Mouse (Mus musculus) cortical plate, adult 2 months (tissue): ENCODE results near the gene Hrh1.

Experiments used
- CTCF ChIP-seq: fragments of 200-500 bp; IDR thresholded peaks from 2 replicates; pipeline ENCODE4 v1.5.1; 2011; ENCODE audit warnings: mild to moderate bottlenecking, control low read depth, low read length; ENCODE audit not compliant: insufficient read depth; ENCODE audit errors: extremely low read depth
- POLR2A ChIP-seq: fragments of 200-500 bp; IDR thresholded peaks from 2 replicates; pipeline ENCODE4 v1.6.1; 2011; ENCODE audit warnings: mild to moderate bottlenecking, low read length, control low read depth; ENCODE audit not compliant: insufficient read depth; ENCODE audit errors: extremely low read depth

GRCm38 (mm10) chr6:114444247-114444844, 46.6 kb downstream of the Hrh1 start:
- no peak for TF ChIP-seq POLR2A
- TF ChIP-seq CTCF: no peak
